Comparison of ENCODE assay signal across 9 mouse cellular contexts in the genomic region with DNA sequence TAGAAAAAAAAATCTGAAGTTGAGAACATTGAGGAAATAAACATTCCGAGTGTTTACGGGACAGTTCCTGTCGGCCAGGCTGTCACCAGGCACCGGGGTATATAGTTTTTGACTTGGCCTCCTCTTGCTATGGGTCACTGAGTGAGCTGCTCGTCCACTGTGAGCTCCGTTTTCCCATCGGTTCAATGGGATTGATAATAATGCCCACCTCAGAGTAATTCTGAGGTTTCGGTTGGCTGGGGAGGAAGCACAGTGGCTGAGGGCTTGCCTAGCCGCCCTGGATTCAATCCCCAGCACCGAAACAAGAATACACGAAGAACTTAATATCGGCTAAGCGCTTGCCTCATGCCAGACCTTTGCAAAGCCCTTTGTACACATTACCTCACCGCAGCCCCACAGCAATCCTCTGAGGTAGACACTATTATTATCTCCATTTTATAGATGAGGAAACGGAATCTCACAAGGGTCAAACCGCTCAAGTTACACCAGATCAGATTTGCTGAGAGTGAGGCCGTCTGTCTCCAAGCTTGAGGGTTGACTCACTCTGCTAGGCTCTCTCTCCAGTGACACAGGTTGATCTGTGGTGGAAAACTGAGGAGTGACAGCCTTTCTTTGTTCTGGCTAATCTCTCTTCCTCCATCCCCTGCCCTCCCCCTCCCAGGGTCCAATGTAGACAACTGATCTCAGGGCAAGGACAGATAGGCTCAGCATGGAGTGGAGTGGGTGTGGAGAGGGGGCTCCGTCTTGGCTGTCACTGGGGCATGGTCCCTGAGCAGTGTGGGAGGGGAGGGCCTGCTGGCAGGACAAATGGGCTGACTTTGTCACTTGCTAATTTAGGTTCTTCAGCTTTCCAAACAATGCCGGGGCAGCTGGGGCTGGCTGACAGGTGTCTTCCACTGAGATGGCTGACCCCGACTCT. TPM values are rescaled to one million over a fixed set of nuclear protein-coding genes. Genes with fewer than 3 reads are reported as not detected.
DNase-seq lines count a peak whose midpoint lies in the region; ATAC-seq lines count a peak whose summit lies in the region.
"Had no signal": no experiment of that assay in that cellular context is flagged by ENCODE, and none has a peak within 500 bp of the region (broad histone marks: within the 10 kb centered on the region; RNA-seq: fewer than 3 reads in every experiment).

No protein-coding gene starts in this region.

- no peaks in the 10 kb centered on the region for H3K9me3 ChIP-seq in hindbrain, embryonic 13.5 days

- DNase-seq in urinary bladder, postnatal 36 days (ENCODE audit: low spot score in 2 of 2): peak; percentile 25 to 43
- no peak for DNase-seq in urinary bladder, postnatal 4 days (ENCODE audit: low spot score in 2 of 2)
- peak; percentile 38 for DNase-seq in lung, postnatal 36 days
- no peak for DNase-seq in layer of hippocampus, postnatal 14 days (ENCODE audit: low spot score in 2 of 2)
- no peak for DNase-seq in thymus, postnatal 0 days (ENCODE audit: low spot score)
- DNase-seq in right cerebral cortex, postnatal 14 days: no peak

- H3K9ac ChIP-seq in hindbrain, embryonic 13.5 days: no peak overlapping the region

- no peaks in the 10 kb centered on the region for H3K36me3 ChIP-seq in hindbrain, embryonic 13.5 days

- H3K27me3 ChIP-seq in hindbrain, embryonic 13.5 days: peaks cover 37% of the 10 kb centered on the region

- WGBS in hindbrain, embryonic 13.5 days: 40% methylated on average over 20 of the region's 20 CpGs

- ATAC-seq in hindbrain, embryonic 13.5 days (ENCODE audit: low FRiP score): no peak
- no peak for ATAC-seq in cerebellum, adult (ENCODE audit: insufficient number of reproducible peaks, low FRiP score, low TSS enrichment)

- peak overlapping the region; percentile 42; the same call in 1 of the 2 replicates for H3K4me2 ChIP-seq in hindbrain, embryonic 13.5 days

- H3K27ac ChIP-seq in hindbrain, embryonic 13.5 days: no peak overlapping the region

- H3K4me1 ChIP-seq in hindbrain, embryonic 13.5 days (replicated peaks): peaks cover 18% of the 10 kb centered on the region

- peak overlapping the region; percentile 15; the same call in 1 of the 2 replicates for H3K4me3 ChIP-seq in hindbrain, embryonic 13.5 days

RNA-seq across cellular contexts. Expression of a gene that starts 15.2 kb away (rescaled TPM):
- polyA plus RNA-seq in hindbrain, embryonic 13.5 days (2015; fragmentation: Nextera tagmentation; extraction: Ambion mirVana): 5.6 and 6.0 TPM in 2 replicates
- 1 to 10 TPM; 3.6 to 4.9 TPM for total RNA-seq in layer of hippocampus, postnatal 14 days (2021)
- 7.5 and 7.9 TPM in 2 replicates for polyA plus RNA-seq in thymus, postnatal 0 days (2015; fragmentation: Nextera tagmentation; extraction: Ambion mirVana)

RNA-seq across cellular contexts. Expression of a gene that starts 23.9 kb away (rescaled TPM):
- polyA plus RNA-seq in hindbrain, embryonic 13.5 days (2015; fragmentation: Nextera tagmentation; extraction: Ambion mirVana): 0.65 and 0.84 TPM in 2 replicates
- 1 to 10 TPM in 1 of 2 experiments, under 1 TPM in 1; 0.53 to 1.3 TPM for total RNA-seq in layer of hippocampus, postnatal 14 days (2021)
- 12.1 and 12.5 TPM in 2 replicates for polyA plus RNA-seq in thymus, postnatal 0 days (2015; fragmentation: Nextera tagmentation; extraction: Ambion mirVana)
- total RNA-seq: megakaryocyte-erythroid progenitor cell, adult 5-6 weeks had no signal

RNA-seq across cellular contexts. Expression of a gene that starts 28.6 kb away (rescaled TPM):
- polyA plus RNA-seq in hindbrain, embryonic 13.5 days (2015; fragmentation: Nextera tagmentation; extraction: Ambion mirVana): 19.6 and 20.6 TPM in 2 replicates
- total RNA-seq in layer of hippocampus, postnatal 14 days (2021): 10 to 100 TPM; 16.6 to 18.2 TPM
- polyA plus RNA-seq in thymus, postnatal 0 days (2015; fragmentation: Nextera tagmentation; extraction: Ambion mirVana): 46.0 and 46.5 TPM in 2 replicates

RNA-seq across cellular contexts. Expression of a gene that starts 41.7 kb away (rescaled TPM):
- 12.1 and 16.2 TPM in 2 replicates for polyA plus RNA-seq in hindbrain, embryonic 13.5 days (2015; fragmentation: Nextera tagmentation; extraction: Ambion mirVana)
- 1 to 10 TPM; 1.3 to 1.6 TPM for total RNA-seq in layer of hippocampus, postnatal 14 days (2021)
- polyA plus RNA-seq in thymus, postnatal 0 days (2015; fragmentation: Nextera tagmentation; extraction: Ambion mirVana): 3.2 and 3.6 TPM in 2 replicates
- total RNA-seq: megakaryocyte-erythroid progenitor cell, adult 5-6 weeks had no signal

Comparison
In these comparisons a context has a peak if more than half of its experiments do, and no peak if none do; other contexts are left out.
1. DNase-seq: peak in urinary bladder, postnatal 36 days (2 of 2) and lung, postnatal 36 days (single experiment); none in urinary bladder, postnatal 4 days (0 of 2), layer of hippocampus, postnatal 14 days (0 of 2), thymus, postnatal 0 days (single experiment) and right cerebral cortex, postnatal 14 days (single experiment).